Mouse (Mus musculus): Measurements from ENCODE around the gene Ppp1ca.

- TF ChIP-seq EP300 (IDR thresholded peaks at IDR 0.05; ENCODE audit: low read depth) (no peak), CTCF (IDR thresholded peaks at IDR 0.05; ENCODE audit: low read depth) (no peak)
Observed at GRCm38 (mm10) chr19:4164721-4165120, 27.1 kb upstream of the Ppp1ca start.

Measured in liver, postnatal 0 days (tissue).